Comparison of ENCODE assay signal across 22 mouse cellular contexts in genomic region chr4:123479991-123480390, GRCm38 (mm10).
DNase-seq lines count a peak whose midpoint lies in the region; ATAC-seq and TF ChIP-seq lines count a peak whose summit lies in the region.
"Had no signal": no experiment of that assay in that cellular context is flagged by ENCODE, and none has a peak within 500 bp of the region (broad histone marks: within the 10 kb centered on the region; RNA-seq: fewer than 3 reads in every experiment).

No protein-coding gene starts in this region.

- no peak for TF ChIP-seq CTCF in gastrocnemius, adult 2 months (IDR thresholded peaks at IDR 0.05)

- H3K4me1 ChIP-seq in heart, embryonic 12.5 days (replicated peaks) = no peaks in the 10 kb centered on the region
- no peaks in the 10 kb centered on the region for H3K4me1 ChIP-seq in intestine, embryonic 14.5 days (replicated peaks; ENCODE audit: control insufficient read depth, insufficient read depth, low read length)
- H3K4me1 ChIP-seq in intestine, embryonic 16.5 days (ENCODE audit: control insufficient read depth, insufficient read depth, low read length) = no peaks in the 10 kb centered on the region
- H3K4me1 ChIP-seq: embryonic facial prominence, embryonic 15.5 days; forebrain, embryonic 10.5 days; hindbrain, embryonic 10.5 days had no signal

- H3K36me3 ChIP-seq in heart, embryonic 12.5 days = peaks cover 69% of the 10 kb centered on the region
- peaks cover 54% of the 10 kb centered on the region for H3K36me3 ChIP-seq in intestine, embryonic 14.5 days (ENCODE audit: control insufficient read depth, insufficient read depth, low read length)
- no peaks in the 10 kb centered on the region for H3K36me3 ChIP-seq in intestine, embryonic 16.5 days (ENCODE audit: control insufficient read depth, insufficient read depth, low read length)

- no peaks in the 10 kb centered on the region for H3K27me3 ChIP-seq in heart, embryonic 12.5 days (replicated peaks)
- no peaks in the 10 kb centered on the region for H3K27me3 ChIP-seq in intestine, embryonic 14.5 days (replicated peaks; ENCODE audit: control insufficient read depth, insufficient read depth, low read length)
- no peaks in the 10 kb centered on the region for H3K27me3 ChIP-seq in intestine, embryonic 16.5 days (replicated peaks; ENCODE audit: control insufficient read depth, insufficient read depth, low read length)
- H3K27me3 ChIP-seq: embryonic facial prominence, embryonic 15.5 days had no signal

- no peak for ATAC-seq in heart, embryonic 12.5 days (ENCODE audit: insufficient number of reproducible peaks, low FRiP score)
- ATAC-seq in intestine, embryonic 14.5 days (replicated peaks; ENCODE audit: low FRiP score, low TSS enrichment, low read depth) = no peak
- no peak for ATAC-seq in intestine, embryonic 16.5 days
- ATAC-seq: CD4-positive, CD25-positive, alpha-beta regulatory T cell, adult 4 months; forebrain, embryonic 14.5 days had no signal

- peak overlapping the region; percentile 6; the same call in 1 of the 2 replicates for H3K27ac ChIP-seq in gastrocnemius, adult 2 months
- H3K27ac ChIP-seq in heart, embryonic 12.5 days (ENCODE audit: poor library complexity, severe bottlenecking) = no peak overlapping the region
- peak overlapping the region; percentile 90; the same call in 1 of the 2 replicates for H3K27ac ChIP-seq in intestine, embryonic 14.5 days (ENCODE audit: low read depth)
- no peak overlapping the region for H3K27ac ChIP-seq in intestine, embryonic 16.5 days (ENCODE audit: low read length)
- H3K27ac ChIP-seq: embryonic facial prominence, embryonic 15.5 days; forebrain, embryonic 10.5 days; hindbrain, embryonic 10.5 days; hindbrain, embryonic 14.5 days had no signal

- no peak overlapping the region for H3K9ac ChIP-seq in heart, embryonic 12.5 days
- H3K9ac ChIP-seq in intestine, embryonic 14.5 days (ENCODE audit: low read length) = no peak overlapping the region
- H3K9ac ChIP-seq in intestine, embryonic 16.5 days (ENCODE audit: low read depth, low read length) = no peak overlapping the region
- H3K9ac ChIP-seq: embryonic facial prominence, embryonic 15.5 days; hindbrain, embryonic 14.5 days had no signal

- no peaks in the 10 kb centered on the region for H3K9me3 ChIP-seq in heart, embryonic 12.5 days (replicated peaks)
- no peaks in the 10 kb centered on the region for H3K9me3 ChIP-seq in intestine, embryonic 14.5 days (ENCODE audit: control insufficient read depth, low read length)
- no peaks in the 10 kb centered on the region for H3K9me3 ChIP-seq in intestine, embryonic 16.5 days (ENCODE audit: control insufficient read depth, low read length)
- H3K9me3 ChIP-seq: embryonic facial prominence, embryonic 15.5 days; forebrain, embryonic 10.5 days; G1E; hindbrain, embryonic 10.5 days had no signal

- intact Hi-C loops in gastrocnemius, adult 2 months (cut with DNase I) = no loop called here
- intact Hi-C loops in gastrocnemius, postnatal 36 days (cut with DNase I) = no loop called here

- 88% methylated on average over 4 of the region's 4 CpGs for WGBS in heart, embryonic 12.5 days
- 92% methylated on average over 4 of the region's 4 CpGs for WGBS in intestine, embryonic 14.5 days
- whole genome bisulfite sequencing in intestine, embryonic 16.5 days = 92% methylated on average over 4 of the region's 4 CpGs

- H3K4me3 ChIP-seq in gastrocnemius, adult 2 months = no peak overlapping the region
- H3K4me3 ChIP-seq in heart, embryonic 12.5 days = no peak overlapping the region
- H3K4me3 ChIP-seq in intestine, embryonic 14.5 days (ENCODE audit: low read depth, low read length) = no peak overlapping the region
- H3K4me3 ChIP-seq in intestine, embryonic 16.5 days (ENCODE audit: low read length) = no peak overlapping the region
- H3K4me3 ChIP-seq: embryonic facial prominence, embryonic 15.5 days; erythroblast, embryonic 14.5 days; forebrain, embryonic 10.5 days; hindbrain, embryonic 10.5 days had no signal

- DNase-seq in gastrocnemius, adult 2 months = no peak
- no peak for DNase-seq in gastrocnemius, postnatal 36 days
- DNase-seq in heart, adult 8-10 months (ENCODE audit: low spot score) = peak; percentile 32
- no peak for DNase-seq in intestine, embryonic 14.5 days (ENCODE audit: low spot score)
- no peak for DNase-seq in cerebellum, adult 18-20 months
- DNase-seq: adrenal gland, adult 8-10 months; adrenal gland, postnatal 36 days; B cell, adult 2 months; cerebellum, adult 8-10 months; cerebellum, postnatal 14 days; embryo, embryonic 11 days; kidney, adult 18-20 months had no signal

- no peak overlapping the region for H3K4me2 ChIP-seq in heart, embryonic 12.5 days
- no peak overlapping the region for H3K4me2 ChIP-seq in intestine, embryonic 14.5 days (ENCODE audit: low read length)
- H3K4me2 ChIP-seq in intestine, embryonic 16.5 days (ENCODE audit: low read depth, low read length) = no peak overlapping the region
- H3K4me2 ChIP-seq: embryonic facial prominence, embryonic 15.5 days; hindbrain, embryonic 14.5 days had no signal

Comparison
In these comparisons a context has a peak if more than half of its experiments do, and no peak if none do; other contexts are left out.
1. H3K27ac ChIP-seq: peak in gastrocnemius, adult 2 months (single experiment) and intestine, embryonic 14.5 days (single experiment); none in heart, embryonic 12.5 days (single experiment) and intestine, embryonic 16.5 days (single experiment).